Mouse (Mus musculus) urinary bladder, postnatal 25 days (tissue): ENCODE results near the gene Tmprss9.

Experiments
- DNase-seq: peaks from one replicate; pipeline ENCODE4 v3.0.0; 2022; ENCODE audit warnings: low spot score

Tmprss9 gene

DNA sequence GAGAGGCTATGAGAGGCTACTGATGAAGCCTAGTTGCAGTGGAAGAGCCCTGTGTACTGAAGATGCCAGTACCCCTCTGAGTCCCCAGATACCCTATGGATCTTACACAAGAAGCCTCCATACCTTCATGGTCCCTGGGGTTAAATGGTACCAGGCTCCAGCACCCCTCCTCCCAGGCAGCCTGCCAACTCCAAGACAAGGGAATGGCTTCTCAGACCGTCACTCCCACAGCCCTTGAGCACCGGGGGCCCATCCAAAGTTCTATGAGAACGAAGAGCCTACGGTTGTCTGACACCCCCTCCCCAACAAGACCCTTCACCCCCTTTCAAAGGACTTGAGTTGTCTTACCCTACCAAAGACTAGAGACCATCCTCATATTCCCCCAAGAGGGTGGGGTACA is 44.1 kb downstream of the Tmprss9 start:
- no peak for DNase-seq

DNA sequence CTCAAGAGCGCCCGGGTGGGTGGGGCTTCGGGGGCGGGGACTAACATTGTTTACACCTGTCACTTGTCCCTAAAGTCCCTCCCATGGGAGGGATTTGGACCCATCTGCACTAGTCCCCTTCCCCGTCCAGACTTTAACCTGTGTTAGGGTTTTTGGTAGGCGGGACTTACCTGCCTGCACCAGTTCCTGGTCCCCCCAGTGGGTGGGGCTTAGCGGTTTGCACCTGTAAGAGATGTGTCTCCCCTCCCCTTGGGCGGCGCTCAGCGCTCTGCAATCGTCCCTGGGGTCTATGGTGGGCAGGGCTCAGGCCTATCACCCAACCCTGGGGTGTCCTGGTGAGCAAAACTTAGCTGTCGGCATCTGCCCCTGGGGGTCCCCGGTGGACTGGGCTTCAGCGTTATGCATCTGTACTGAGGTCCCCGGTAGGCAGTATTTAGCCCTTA is 45.7 kb downstream of the Tmprss9 start:
- no peak for DNase-seq

DNA sequence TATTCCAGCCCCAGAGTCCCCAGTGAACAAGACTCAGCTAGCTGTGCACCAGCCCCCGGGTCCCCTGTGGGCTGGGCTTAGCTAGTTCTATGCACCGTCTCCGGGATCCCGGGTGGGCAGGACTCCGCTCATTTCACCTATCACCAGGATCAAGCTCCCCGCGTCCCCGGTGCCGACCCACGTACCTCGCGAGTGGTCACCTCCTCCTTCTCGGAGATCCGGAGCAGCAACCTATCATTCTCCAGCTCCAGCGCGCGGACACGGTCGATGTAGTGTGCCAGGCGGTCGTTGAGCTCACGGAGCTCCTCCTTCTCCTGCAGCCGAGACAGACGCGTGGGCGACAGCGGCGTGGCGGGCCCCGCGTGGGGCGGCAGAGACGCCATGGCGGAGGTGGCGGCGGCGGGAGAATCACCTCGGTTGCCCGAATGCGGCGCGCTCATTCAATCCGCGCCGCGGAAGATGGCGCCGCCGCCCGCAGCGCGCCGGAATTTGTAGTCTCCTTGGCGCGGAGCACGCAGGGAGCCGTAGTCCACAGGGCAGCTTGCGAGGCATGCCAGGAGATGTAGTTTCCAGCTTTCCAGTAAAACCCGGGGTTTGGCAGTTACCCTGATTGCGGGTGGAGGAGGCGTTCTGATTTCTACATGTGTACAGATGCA is 46.3 kb downstream of the Tmprss9 start, which contains the start of gene Lmnb2:
Gene Lmnb2 (minus strand): TSS at position 467 of the 656 bp plus-strand sequence.
- DNase-seq: peak; percentile 65

DNA sequence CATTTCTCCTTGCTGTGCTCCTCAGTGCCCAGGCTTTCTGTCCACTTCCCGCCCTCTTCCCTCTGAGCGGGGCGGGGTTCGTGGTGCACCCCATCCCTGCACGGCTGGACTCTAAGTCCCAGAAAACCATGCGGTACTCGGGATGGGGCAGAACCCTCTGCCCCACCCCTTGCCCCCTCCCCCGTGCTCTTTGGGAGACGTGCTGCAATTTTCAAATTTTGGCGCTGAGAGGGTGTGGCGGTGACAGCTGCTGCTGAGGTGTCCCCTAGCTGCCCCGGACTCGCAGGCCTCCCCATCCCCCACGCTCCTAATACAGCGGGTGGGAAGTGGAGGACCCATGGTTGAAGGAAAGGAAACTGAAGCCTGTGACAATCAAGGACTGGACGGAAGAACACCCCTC is 50.3 kb downstream of the Tmprss9 start:
- DNase-seq: no peak

DNA sequence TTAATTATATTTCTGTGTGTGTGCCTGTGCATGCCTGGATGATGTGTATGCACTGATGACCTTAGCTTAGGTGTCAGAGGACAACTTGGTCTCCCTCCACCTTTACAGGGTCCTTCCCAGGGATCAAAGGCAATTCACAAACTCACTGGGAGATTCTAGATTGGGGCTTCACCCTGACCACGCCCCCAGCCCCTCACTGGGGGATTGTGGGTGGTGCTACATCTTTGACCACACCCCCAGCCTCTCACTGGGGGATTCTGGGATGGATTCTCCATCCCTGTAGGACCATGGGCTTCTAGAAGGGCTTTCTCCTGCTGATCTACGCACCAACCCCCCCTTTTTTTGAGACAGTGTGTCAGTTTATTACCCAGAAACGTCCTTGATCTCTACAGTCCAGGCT is 53.8 kb downstream of the Tmprss9 start:
- no peak for DNase-seq

DNA sequence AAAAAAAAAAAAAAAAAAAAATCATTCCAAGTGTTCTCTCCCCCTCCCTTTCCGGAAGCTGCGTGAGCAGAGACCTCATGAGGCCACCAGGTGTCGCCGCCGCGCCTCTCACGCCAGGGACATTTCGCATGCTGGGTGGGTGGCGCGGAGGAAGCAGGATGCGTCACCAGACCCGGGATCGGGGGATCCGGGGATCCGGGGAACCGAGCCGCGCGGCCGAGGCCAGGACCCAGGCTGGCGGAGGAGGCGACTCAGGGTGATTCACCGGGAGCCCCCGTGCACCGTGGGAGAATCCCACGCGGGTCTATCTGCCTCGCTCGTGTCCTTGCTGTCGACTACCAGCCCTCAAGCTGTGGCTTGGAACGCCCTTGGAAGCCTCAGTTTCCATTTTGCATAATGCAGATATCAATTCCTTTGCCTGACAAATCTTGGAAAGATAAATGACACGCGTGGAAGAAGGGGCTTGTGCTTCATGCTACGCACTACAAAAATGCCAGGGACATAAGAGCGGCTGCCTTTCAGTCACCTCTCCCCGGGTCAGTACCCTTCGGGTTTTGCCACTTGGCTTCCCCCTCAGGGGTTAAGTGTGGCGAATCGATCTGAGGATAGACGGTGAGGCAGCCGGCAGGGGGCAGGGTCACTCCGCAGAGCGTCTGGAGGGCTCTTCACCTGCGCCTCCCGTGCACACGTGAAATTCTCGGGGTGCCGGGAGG is 57.1 kb downstream of the Tmprss9 start:
- DNase-seq: peak; percentile 86

DNA sequence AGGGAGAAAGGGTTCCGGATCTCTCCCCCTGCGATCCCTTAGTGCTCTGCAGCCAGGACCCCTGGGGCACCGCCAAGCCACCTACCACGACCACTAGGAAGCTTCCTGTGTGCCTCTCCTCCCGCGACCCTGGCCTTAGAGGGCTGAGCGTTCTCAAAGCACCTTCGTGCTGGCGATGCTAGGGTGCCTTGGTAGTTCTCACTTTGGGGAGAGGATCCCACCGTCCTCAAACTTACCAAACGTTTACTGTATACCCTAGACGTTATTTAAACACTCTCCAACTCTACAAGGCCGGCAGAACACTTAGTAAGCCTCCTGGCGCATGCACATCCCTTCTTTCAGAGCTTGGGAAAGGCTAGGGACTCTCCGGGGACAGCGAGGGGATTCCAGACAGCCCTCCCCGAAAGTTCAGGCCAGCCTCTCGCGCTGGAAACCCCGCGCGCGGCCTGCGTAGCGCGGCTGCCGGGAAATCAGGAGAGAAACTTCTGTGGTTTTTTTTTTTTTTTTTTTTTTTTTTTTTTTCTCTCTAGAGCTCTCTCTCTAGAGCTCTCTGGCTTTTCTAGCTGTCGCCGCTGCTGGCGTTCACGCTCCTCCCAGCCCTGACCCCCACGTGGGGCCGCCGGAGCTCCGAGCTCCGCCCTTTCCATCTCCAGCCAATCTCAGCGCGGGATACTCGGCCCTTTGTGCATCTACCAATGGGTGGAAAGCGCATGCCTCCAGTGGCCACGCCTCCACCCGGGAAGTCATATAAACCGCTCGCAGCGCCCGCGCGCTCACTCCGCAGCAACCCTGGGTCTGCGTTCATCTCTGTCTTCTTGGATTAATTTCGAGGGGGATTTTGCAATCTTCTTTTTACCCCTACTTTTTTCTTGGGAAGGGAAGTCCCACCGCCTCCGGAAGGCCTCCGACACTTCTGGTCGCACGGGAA is 57.9 kb downstream of the Tmprss9 start, which contains the start of gene Gadd45b:
Gene Gadd45b (plus strand): TSS at position 775 of the 928 bp plus-strand sequence.
- peak; percentile 97 for DNase-seq

DNA sequence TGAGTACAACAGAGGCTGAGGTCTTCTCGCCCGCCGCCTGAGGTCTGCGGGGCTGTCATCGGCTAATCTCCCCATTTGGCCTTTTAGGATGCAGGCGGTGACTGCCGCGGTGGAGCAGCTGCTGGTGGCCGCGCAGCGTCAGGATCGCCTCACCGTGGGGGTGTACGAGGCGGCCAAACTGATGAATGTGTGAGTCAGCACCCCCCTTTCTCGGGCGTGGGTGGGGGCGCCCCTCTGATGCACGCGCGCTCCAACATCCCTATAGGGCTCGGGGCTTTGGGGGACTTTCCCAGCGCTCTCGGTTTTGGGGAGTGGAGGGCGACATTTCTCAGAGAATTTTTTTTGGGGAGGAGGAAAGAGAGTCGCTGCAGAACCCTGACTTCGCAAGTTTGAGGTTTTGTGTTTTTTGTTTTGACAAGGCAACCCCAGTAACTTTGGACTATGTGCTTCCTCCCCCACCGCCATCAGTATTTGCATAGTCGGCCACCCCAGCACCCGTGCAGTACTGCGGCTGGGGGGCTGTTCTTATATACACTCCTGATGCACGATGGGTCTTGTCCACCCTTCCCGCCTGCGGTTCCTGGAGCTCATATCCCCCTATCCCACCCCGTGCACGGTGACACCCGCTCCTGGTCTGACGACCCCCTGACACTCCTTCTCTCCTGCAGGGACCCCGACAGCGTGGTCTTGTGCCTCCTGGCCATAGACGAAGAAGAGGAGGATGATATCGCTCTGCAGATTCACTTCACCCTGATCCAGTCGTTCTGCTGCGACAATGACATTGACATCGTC is 58.9 kb downstream of the Tmprss9 start:
- no peak for DNase-seq

DNA sequence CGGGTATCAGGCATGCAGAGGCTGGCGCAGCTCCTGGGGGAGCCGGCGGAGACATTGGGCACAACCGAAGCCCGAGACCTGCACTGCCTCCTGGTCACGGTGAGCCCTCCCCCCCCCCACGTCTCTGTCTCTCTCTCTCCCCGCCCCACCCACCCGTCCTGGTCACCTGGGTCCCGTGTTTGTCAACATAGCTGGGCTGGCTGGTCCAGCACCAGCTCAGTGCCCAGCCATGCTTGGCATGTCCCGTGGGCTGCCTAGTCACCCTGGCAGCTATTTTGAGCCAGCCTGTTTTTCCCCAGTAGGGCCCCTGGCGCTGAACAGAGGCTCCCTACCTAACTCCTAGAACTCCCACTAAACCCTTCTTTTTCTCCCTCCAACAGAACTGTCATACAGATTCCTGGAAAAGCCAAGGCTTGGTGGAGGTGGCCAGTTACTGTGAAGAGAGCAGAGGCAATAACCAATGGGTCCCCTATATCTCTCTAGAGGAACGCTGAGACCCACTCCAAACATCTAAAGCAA is 59.6 kb downstream of the Tmprss9 start:
- no peak for DNase-seq

DNA sequence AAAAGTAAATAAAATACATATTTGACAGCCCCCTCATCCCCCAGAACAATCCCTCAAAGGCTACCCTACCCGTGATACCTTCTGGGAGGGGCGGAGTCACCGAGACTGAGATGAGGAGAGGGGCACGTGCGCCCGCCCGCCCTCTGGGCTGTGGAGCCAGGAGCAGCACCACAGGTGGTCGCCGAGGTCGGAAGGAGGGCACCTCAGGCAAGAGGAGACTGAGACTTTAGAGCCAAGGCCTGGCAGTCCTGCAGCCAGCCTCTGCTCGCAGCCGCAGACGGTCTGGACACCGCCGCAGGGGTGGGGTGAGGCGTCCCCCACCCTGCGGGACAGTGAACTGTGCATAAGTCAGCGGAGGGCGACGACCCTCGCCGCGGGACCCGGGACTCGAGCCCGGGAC is 60.0 kb downstream of the Tmprss9 start:
- DNase-seq: no peak

DNA sequence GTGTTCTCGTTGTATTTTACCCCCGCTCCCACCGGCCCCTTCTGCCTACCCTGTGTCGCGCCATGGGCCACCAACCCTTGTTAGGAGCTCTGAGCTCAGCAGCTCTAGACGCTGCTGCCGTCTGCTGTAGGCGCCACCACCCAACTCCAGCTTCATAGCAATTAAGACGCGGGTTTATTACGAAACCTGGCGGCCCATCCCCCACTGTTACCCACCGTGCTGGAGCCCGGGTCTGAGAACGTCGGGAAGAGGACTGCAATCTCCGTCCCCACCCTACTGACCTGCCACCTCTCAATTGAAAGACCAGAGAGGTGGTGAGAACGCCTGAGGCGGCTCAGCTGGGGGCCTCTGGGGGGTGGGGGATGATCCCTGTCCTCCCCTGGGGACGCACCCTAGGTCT is 60.6 kb downstream of the Tmprss9 start:
- DNase-seq: no peak

DNA sequence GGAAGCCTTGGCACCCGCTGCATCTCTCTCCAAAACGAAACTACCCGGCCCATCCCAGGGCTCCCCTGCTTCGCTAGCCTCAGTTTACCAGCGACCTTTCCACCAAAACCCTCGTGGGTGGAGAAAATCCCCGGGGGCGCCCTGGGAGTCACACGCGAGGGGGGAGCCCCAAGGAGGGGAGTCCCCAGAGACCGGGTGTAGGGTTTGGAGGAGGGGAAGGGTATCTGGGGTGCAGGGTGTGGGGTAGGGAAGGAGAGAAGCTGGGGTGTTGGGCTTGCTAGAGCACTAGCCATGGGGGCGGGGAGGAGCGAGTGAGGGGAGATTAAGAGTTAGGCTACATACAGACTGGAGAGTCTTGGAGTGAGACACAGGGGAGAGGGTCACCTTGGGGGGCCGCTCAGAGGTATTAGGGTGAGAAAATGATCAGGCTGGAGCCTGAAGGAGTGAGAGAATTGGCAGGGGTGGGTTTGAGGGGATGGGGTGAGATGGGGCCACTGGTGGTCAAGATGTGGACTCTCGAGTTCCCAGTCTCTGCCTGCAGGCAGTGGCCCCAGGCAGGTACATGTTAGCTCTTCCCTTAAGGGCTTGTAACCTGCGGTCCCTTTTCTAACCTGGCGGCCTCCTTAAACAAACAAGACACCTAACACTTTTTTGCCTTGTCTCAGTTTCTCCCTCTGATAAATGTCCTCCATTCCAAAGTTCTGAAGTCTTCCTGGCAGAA is 61.2 kb downstream of the Tmprss9 start:
- DNase-seq: no peak

DNA sequence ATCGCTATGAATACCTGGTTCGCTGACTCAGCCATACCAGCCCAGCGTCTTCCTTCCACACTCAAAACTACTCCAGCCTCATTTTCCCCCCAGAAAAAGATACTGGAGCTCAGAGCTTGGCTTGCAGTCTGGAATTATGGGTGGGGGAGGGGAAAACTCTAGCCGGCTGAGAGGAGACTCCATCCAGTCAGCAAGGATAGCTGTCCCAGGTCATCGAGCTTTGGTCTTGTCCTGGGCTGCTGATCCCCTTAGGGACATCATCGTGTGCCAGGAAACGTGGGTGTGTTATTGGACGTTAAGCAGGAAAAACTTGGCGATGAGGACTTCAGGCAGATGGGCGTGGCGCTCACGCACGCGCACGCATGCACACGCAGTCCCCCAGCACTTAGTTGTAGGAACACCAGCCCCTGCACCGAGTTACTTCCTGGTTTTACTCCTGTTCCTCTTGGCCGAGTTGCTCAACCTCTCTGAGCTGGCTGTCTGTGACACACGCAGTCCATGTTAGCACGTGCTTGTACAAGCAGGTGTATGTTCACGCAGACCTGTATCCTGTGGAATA is 61.9 kb downstream of the Tmprss9 start:
- DNase-seq: no peak

DNA sequence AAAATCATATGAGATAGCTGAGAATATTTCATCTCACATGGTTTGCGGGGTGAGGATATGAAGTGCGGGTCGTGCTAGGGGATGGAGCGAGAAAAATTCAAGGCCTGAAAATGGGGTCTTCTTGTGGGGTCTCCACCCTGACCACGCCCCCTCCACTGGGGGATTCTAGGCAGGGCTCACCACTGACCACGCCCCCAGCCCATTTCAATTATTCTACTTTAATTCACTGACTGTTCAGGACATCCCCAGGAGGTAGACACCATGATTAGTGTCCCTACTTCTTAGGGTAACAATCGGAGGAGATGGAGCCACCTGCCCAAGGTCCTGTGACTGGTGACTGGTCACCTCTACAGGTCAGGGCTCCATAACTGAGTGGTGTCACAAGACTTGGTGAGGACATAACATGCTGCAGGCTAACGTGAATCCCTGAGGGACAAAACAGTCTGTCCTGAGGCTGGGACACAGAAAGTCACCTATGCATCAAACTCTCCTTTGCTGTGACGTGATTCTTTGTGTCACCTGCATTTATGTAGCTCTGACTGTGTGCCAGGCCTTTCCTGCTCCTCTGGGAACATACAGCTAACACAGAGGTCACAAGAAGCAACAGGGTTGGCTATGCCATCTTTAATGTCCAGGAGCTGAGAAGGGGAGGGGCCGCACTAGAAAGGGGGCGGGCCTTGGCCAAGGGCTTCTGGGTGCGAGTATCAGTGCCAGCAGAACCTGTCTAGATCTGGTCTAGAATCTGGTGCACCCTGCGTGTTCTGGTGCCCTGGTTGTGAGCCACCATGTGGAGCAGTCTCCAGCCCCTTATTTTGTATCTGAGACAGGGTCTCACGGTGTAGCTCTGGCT is 62.7 kb downstream of the Tmprss9 start:
- DNase-seq: no peak

DNA sequence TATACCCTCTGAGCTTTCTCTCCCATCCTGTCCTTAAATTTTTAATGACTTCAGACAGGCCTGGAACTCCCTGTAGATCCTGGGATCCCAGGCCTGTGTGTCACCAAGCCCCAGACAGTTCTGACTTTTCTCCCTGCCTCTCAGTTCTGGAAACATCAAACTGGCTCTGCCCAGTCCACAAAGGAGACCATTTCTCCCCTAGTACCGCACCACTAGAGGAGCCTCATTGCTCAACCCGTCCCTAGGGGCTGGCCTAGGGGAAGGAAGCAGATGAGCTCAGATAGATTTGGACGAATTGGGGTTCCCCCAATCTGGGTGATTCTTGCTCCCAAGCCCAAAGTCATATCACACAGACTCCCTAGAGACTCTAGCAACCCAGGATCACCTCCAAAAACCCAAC is 63.6 kb downstream of the Tmprss9 start:
- DNase-seq: no peak

DNA sequence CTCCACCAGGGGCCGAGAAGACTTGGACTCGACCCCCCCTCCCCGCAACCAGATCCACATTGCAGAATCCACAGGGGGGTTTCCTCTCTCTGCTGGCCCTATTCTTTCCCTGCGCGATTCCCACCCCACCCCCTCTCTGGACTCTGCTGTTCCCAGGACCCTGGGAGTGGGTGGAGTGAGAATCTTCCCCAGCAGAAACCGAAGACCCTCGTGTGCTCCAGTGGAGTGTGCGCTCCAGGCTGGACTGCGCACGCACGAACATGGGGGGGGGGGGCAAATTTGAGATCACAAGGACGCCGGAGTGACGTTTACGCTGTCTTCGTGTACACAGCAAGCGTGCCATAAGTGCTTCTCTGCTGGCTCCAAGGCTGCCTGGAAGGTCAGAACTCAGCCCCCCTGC is 64.0 kb downstream of the Tmprss9 start:
- DNase-seq: no peak

DNA sequence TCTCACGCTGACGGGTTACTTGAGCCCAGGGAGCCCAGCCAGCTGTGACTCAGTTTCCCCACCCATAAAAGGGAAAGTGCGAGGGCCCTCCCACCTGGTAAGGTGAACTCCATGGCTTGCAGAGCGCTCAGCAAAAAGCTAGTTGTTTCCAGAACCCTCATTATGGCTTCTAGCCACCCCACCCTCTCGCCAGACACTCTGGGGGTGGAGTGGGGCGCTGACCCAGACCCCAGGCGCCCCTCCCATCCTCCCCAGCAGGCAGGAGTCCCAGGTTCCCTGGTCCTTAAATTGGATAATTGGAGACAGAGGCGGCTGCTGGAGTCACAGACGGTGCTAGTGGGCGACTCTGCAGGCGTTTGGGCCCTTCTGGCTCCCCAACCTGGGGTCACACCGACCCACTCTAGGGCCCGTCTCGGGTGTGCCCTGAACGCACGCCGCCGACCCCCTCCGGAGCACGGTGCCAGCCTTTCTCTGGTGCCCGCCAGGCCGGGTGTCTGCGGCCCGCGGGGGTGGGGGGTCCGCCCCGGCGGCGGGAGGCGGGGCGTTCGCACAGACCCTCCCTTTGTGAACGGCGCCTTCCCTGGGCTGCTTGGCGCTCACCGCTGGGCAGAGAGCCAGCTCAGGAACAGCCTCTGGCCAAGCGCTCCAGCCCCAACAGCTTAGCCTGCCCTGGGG is 64.6 kb downstream of the Tmprss9 start:
- no peak for DNase-seq

DNA sequence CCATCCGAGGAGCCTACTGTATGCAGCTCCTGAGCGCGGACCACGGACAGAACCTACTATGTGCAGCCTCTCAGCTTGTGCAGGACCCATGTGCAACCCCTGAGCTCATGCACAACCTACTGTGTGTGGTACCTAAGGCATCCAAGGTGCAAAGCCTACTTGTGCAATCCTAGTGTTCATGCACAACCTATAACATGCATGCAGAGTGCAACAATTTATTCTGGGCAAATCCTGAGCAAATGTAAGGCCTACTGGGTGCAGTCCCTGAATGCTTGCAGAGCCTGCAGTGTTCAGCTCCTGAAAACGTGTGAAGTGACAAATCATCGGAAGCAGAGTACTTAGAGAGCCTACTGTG is 65.1 kb downstream of the Tmprss9 start:
- no peak for DNase-seq

DNA sequence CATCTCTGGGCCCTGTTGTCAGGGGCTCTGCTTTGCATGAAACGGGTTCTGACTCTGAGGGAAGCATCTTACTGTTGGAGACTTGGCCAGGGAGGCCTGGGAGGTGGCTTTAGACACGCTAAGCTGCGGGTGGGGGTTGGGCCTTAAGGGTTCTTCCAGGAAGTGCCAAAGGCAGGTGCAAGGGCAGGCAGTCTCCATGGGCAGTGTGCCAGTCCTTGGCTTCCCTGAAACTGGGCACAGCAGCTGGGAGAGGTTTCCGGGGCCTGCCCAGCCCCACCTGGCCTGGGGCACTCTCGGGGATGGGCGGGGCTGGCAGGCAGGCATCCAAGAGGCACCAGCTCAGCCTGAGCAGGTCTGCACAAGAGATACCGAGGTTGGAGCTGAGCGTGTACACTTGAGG is 66.0 kb downstream of the Tmprss9 start:
- peak; percentile 65 for DNase-seq
